Mouse (Mus musculus) embryonic fibroblast, embryonic 13.5 days (primary cell): ENCODE results near the gene Klhl3.

Experiments
- CTCF ChIP-seq: IDR thresholded peaks from 2 replicates; pipeline ENCODE4 v1.5.1; 2011; ENCODE audit warnings: mild to moderate bottlenecking, control low read depth, low read length, moderate library complexity, borderline replicate concordance; ENCODE audit not compliant: insufficient read depth
- POLR2A ChIP-seq: IDR thresholded peaks from 2 replicates; pipeline ENCODE4 v1.6.1; 2011; ENCODE audit warnings: low read depth, mild to moderate bottlenecking, control low read depth, low read length, moderate library complexity

DNA sequence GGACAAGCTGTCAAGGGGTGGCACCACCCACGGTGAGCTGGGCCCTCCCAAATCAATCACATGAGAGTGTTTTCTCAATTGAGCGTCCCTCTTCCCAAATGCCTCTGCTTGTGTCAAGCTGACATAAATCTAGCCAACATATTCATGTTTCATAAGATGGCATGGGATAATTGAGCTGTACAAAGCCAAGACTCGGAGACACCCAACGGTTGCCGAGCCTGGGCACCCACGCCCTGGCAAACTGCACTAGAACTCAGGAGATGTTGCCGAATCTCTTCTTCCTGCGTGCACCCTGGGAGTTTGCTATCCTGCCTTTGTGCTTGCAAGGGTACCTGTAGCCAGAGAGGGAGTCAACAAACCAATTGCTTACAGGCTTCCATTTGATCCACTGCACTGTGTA lies 70.1 kb downstream of the Klhl3 start:
- TF ChIP-seq POLR2A (no peak), CTCF (no peak)
